Comparison of ENCODE assay signal across 9 mouse cellular contexts in genomic region chr11:3442677-3443076, GRCm38 (mm10).
"Had no signal": no experiment of that assay in that cellular context is flagged by ENCODE, and none has a peak within 500 bp of the region (broad histone marks: within the 10 kb centered on the region; RNA-seq: fewer than 3 reads in every experiment).

No protein-coding gene starts in this region.

- H3K27me3 ChIP-seq: liver, embryonic 13.5 days; midbrain, embryonic 12.5 days had no signal

- DNase-seq: liver, embryonic 13.5 days; lung, adult 2 months; right cerebral cortex, postnatal 14 days; right cerebral cortex, postnatal 4 days; thymus, postnatal 25 days had no signal

- H3K27ac ChIP-seq: kidney, postnatal 0 days; layer of hippocampus, adult 2 months; liver, embryonic 13.5 days; midbrain, embryonic 12.5 days had no signal

- H3K9ac ChIP-seq: liver, embryonic 13.5 days; midbrain, embryonic 12.5 days had no signal

- H3K4me2 ChIP-seq: liver, embryonic 13.5 days; midbrain, embryonic 12.5 days had no signal

- ATAC-seq: midbrain, embryonic 16.5 days had no signal

- H3K36me3 ChIP-seq: liver, embryonic 13.5 days; midbrain, embryonic 12.5 days had no signal

- H3K4me3 ChIP-seq: layer of hippocampus, adult 2 months; liver, embryonic 13.5 days; midbrain, embryonic 12.5 days had no signal

- H3K9me3 ChIP-seq: liver, embryonic 13.5 days; midbrain, embryonic 12.5 days had no signal
